Mouse (Mus musculus) ES-Bruce4 (cell line): ENCODE results near the gene Irx2.

Experiments
- CTCF ChIP-seq: IDR thresholded peaks from one replicate; pipeline ENCODE4 v1.8.1; 2011; ENCODE audit warnings: low read depth, low read length
- EP300 ChIP-seq: IDR thresholded peaks from 2 replicates; pipeline ENCODE4 v1.6.1; 2011; ENCODE audit warnings: low read depth, low read length; ENCODE audit not compliant: insufficient read depth
- POLR2A ChIP-seq: IDR thresholded peaks from one replicate; pipeline ENCODE4 v1.8.1; 2011; ENCODE audit warnings: low read length; ENCODE audit not compliant: insufficient read depth

DNA sequence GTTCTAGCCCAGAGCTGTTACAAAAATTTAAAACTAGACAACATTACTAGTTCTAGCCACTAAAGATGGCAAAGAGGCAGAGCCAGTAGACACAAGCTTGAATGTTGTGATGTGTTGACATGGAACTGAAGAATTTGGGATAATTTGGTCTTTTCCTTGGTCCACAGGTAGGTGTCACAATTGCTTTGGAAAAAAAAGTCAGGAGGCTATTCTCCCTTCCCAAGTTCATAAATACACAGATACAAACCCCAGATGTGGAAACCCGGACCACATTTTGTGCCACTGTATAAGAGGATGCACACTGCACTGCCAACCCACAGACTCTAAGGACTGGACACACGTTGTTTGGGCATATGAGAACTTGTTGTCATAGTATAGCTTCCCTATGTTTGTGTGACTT is 4.5 kb downstream of the Irx2 start:
- TF ChIP-seq POLR2A (no peak), CTCF (no peak), EP300 (no peak)
